Mouse (Mus musculus) layer of hippocampus, postnatal 25 days (tissue): ENCODE measurements around the gene 4933407L21Rik. TPM values are rescaled to one million over a fixed set of nuclear protein-coding genes. Genes with fewer than 3 reads are reported as not detected.

Experiments
- DNase-seq, 2 experiments: peaks; one replicate each; pipeline ENCODE4 v3.0.0; 2022; ENCODE audit warnings: mixed read lengths in 2 of 2, low spot score in 1 of 2; ENCODE audit errors: extremely low spot score in 1 of 2
- total RNA-seq, 2 experiments: library from RNA; stranded (reverse); gene quantifications; 2 replicates each; pipeline ENCODE4 v1.2.3; 2021

4933407L21Rik gene
- 1 to 10 TPM; 3.5 to 4.0 TPM for total RNA-seq

- DNase-seq, result peak in 1 of 2 experiments; percentile 43
Measured at GRCm38 (mm10) chr1:85928057-85928687, at the start of gene 4933407L21Rik. Gene 4933407L21Rik (plus strand): TSS chr1:85928483.

DNA sequence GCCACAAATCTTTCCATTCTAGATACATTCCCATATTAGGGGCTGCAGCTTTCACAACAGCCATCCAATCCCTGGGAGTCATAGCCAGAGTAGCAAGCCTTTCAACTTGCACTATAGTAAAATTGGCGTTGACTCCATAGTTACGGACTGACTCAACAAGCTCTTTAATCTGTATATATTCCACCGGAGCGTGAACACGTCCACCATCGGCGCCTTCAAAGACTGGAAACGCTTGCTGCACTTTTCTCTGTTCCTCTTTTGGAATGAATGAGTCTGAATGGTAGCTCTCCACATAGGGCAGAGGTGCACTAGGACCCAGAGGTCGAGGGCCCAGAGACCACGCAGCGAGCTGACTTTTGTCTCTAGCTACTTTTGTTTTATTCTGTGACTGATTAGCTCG lies 46.3 kb upstream of the 4933407L21Rik start:
- DNase-seq, result no peak

DNA sequence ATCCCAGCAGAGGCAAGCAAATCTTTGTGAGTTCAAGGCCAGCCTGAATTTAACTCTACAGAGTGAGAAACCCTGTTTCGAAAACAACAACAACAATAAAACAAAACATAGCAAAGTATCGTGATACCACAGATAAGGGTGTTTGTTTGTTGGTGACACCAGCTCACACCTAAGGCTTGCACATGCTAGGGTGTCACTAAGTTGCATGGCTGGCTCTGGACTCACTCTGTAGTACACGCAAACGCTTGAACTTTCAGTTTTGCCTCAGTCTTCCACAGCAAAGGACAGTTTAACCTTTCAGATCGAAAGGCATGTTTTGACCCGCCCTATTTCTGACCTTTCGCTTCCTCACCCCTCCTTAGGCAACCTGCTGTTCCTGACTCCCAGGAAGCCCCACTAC lies 41.1 kb upstream of the 4933407L21Rik start:
- no peak for DNase-seq

GRCm38 (mm10) chr1:85894231-85894747 lies 34.0 kb upstream of the 4933407L21Rik start, which contains the start of gene Itm2c:
Gene Itm2c (plus strand): TSS chr1:85894281.
- peak; percentile 82 to 85 for DNase-seq

DNA sequence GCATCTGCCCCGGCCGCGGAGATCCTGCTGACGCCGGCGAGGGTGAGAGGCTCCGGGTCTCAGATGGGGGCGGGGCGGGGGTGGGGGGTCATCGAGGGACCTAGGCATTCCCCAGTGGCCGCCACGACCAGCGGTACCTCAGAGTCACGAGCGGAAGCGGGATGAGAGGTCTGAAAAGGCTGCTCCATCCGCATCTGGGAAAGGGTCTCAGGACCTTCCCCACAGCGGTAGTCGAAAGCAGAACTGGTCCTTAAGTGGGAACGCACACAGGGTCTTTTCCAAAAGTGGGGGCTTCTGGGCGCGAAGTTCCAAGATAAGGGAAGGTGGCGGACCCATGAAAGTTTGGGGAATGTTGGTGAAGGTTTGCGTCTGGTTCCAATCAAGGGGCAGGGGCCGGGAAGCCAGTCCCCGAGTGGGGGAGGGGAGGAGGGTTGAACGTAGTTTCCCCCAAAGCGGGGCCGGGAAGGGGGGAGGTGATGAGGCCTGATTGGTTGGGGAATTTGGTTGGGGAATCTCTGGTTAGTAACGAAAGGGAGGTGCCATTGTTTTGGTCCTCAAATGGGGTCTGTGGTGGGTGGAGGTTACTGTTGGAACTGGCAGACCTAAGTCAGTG lies 33.4 kb upstream of the 4933407L21Rik start:
- peak in 1 of 2 experiments; percentile 56 for DNase-seq

DNA sequence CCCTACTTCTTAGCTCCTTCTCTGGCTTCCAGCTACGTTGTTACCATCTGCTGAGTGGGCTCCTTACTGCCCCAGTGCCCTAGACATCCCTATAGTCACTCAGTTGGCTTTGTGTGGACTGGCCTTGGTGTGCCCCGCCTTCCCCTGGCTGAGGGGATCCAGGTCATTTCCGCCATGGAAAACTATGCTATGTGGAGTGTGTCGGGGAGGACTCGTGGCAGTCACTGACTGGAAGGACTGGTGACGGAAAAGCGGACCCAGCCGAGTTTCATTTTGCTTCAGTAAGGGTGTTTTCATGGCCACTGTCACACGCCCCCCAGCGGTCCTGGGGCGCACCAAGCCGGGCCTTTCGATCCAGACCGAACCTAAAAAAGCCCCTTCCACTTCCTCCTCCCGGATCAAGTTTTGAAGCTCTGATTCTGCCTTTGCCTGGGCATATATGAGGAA lies 32.9 kb upstream of the 4933407L21Rik start:
- DNase-seq, result peak in 1 of 2 experiments; percentile 57

GRCm38 (mm10) chr1:85896110-85896509 lies 32.2 kb upstream of the 4933407L21Rik start:
- no peak for DNase-seq

- no peak for DNase-seq
Measured at GRCm38 (mm10) chr1:85896781-85897700, 31.2 kb upstream of the 4933407L21Rik start.

GRCm38 (mm10) chr1:85897901-85898760 lies 30.2 kb upstream of the 4933407L21Rik start:
- DNase-seq, result no peak

- no peak for DNase-seq
Measured at GRCm38 (mm10) chr1:85898761-85899387, 29.4 kb upstream of the 4933407L21Rik start.

DNA sequence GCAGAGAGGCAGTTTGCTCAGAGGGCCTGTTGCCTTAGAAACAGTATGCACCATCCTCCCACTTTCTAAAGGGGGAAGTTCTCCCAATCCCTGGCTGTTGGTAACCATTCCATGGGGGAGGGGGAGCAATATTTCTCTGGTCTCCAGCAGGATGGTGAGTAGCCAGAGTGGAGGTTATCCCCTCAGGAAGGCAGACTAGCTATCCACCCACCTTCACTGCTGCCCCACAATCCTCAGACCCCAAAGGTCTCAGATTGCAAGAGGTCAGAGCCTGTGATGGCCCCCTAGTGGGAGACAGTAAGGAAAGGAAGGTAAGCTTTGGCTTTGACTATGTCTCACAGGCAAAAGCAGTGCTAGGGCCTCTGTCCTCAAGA lies 28.9 kb upstream of the 4933407L21Rik start:
- DNase-seq, result no peak

GRCm38 (mm10) chr1:85900521-85901333 lies 27.6 kb upstream of the 4933407L21Rik start:
- DNase-seq, result no peak

- no peak for DNase-seq
Measured at GRCm38 (mm10) chr1:85901516-85902107, 26.7 kb upstream of the 4933407L21Rik start.

- DNase-seq, result no peak
Measured at GRCm38 (mm10) chr1:85902108-85902561, 26.1 kb upstream of the 4933407L21Rik start.

DNA sequence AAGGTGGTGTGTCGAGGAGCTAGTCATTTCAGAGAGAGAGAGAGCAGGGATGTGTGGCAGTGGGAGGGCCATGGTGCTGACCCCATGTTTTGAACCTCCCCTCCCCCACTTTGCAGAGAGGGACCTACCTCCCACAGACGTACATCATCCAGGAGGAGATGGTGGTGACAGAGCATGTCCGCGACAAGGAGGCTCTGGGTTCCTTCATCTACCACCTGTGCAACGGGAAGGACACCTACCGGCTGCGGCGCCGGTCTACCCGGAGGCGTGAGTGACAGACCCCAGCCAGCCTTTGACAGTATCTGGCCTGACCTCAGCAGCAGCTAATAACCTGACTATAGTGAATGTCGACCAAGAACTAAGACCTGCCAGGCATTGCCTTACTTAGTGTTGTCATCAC lies 21.4 kb upstream of the 4933407L21Rik start:
- no peak for DNase-seq

DNA sequence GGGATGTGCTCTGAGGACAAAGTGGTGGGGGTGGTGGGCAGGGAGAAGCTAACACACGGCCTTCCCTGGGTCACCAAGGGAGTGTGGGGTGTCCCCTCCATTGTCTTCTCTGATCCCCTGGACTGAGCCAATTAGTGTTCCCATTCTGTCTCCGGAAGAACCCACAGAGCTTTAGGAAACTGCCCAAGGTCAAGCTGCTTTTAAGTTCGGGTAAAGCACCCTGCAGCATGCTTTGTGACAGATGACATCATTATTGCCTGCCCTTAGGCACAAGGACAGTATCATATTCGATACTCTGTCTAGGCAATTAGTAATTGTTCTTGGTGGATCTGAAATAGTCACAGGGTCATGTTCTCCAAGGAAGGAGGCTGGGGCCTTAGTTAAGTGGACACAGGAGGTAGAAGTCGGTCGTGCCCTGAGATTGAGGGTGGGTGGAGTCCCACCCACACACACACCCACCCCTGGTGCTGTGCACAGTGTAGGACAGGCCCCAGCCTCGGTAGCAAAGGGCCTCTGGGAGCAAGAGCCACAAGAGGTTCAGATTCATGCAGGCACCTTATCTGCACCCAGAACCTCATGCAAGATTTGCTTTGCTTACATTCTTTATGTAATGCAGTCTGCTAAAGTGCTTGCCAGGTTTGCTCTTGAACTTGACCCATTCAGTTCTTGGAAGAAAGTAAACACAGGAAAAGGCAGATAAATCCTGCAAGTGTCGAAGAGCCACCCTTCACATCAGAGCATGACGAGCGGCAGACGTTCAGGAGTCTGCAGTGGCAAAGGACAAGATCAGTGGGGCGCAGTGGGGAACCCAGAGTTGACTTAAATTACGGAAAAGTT lies 19.3 kb upstream of the 4933407L21Rik start:
- DNase-seq, result no peak

- no peak for DNase-seq
Measured at GRCm38 (mm10) chr1:85913078-85913755, 15.1 kb upstream of the 4933407L21Rik start.
